Mouse (Mus musculus): ENCODE results near the gene Fam228b.

- no peak for TF ChIP-seq CTCF (IDR thresholded peaks at IDR 0.05)
- TF ChIP-seq POLR2A (IDR thresholded peaks at IDR 0.05; ENCODE audit: insufficient read depth, low read depth, low read length), result no peak
- TF ChIP-seq EP300 (IDR thresholded peaks at IDR 0.05; ENCODE audit: insufficient read depth, low read depth, low read length), result no peak
Observed at GRCm38 (mm10) chr12:4717417-4717816, 51.6 kb downstream of the Fam228b start.

All from heart, adult 2 months (tissue).